Mouse (Mus musculus) liver, embryonic 16.5 days (tissue): ENCODE measurements at regions not wholly inside any gene's neighbourhood (a gene's known extent, or its start where the extent isn't known, plus 50 kb on each side); places are given as distances from the start of the nearest gene placed in this dataset.

ENCODE experiments used
- ATAC-seq: fragments of 200-750 bp; cut with Nextera tagmentation; 2 replicates; pipeline ENCODE4 v1.8.0; 2017; ENCODE audit warnings: low read depth, mild to moderate bottlenecking, moderate number of reproducible peaks, moderate library complexity
- H3K27ac ChIP-seq: fragments of 300-500 bp; sonication (generic); 2 replicates; pipeline ENCODE4 v1.5.1; 2014; ENCODE audit warnings: mild to moderate bottlenecking, low read length
- H3K27me3 ChIP-seq: fragments of 300-500 bp; sonication (generic); 2 replicates; pipeline ENCODE4 v1.6.1; 2014; ENCODE audit warnings: low read depth, low read length, mixed read lengths; ENCODE audit not compliant: control insufficient read depth, insufficient read depth
- H3K36me3 ChIP-seq: fragments of 300-500 bp; sonication (generic); 2 replicates; pipeline ENCODE4 v1.6.1; 2014; ENCODE audit warnings: mild to moderate bottlenecking; ENCODE audit not compliant: control insufficient read depth, insufficient read depth
- H3K4me1 ChIP-seq: fragments of 300-500 bp; sonication (generic); 2 replicates; pipeline ENCODE4 v1.6.1; 2014; ENCODE audit warnings: low read depth, low read length, mixed read lengths; ENCODE audit not compliant: control insufficient read depth
- H3K4me2 ChIP-seq: fragments of 300-500 bp; sonication (generic); 2 replicates; pipeline ENCODE4 v1.6.1; 2014; ENCODE audit warnings: low read depth, low read length, mixed read lengths
- H3K4me3 ChIP-seq: fragments of 300-500 bp; sonication (generic); 2 replicates; pipeline ENCODE4 v1.5.1; 2014; ENCODE audit warnings: low read depth, mild to moderate bottlenecking, low read length
- H3K9ac ChIP-seq: fragments of 300-500 bp; sonication (generic); 2 replicates; pipeline ENCODE4 v1.6.1; 2014; ENCODE audit warnings: low read depth, low read length
- H3K9me3 ChIP-seq: fragments of 300-500 bp; sonication (generic); replicated peaks from 2 replicates; pipeline ENCODE4 v1.6.1; 2016; ENCODE audit warnings: low read length; ENCODE audit not compliant: control insufficient read depth
- WGBS: fragments of 180-500 bp; shearing (Covaris S2); extraction: QIAGEN DNeasy Blood & Tissue Kit; methylation state at CpG from one replicate; pipeline ENCODE4 v1.1.7; 2014; ENCODE audit not compliant: insufficient replicate concordance; 5-methylcytosine and 5-hydroxymethylcytosine counted together

DNA sequence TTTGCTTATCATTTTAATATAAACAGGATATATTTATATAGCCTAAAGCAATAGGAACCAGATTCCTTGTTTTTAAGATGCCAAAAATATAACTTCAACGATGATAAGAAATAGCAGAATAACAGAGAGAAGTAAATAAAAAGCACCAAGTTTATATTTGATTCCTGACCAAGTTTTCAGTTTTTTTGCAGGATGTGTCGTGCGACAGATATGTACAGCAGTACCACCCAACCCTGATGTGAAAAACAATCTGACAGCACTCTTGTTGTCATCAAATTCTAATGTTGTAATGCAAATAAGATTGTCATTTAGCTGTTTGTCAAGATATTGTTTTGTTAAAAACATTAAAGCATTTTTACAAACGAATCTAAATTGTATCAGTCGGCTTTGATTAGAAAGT is 309.9 kb downstream of the Hsfy2 start:
- Histone ChIP-seq H3K36me3 (no peaks in the 10 kb centered on the region), H3K27me3 (no peaks in the 10 kb centered on the region), H3K9ac (no peak overlapping the region), H3K4me2 (no peak overlapping the region), H3K4me1 (no peaks in the 10 kb centered on the region), H3K9me3 (no peaks in the 10 kb centered on the region), H3K4me3 (no peak overlapping the region), H3K27ac (no peak overlapping the region)
- no peak for ATAC-seq
- WGBS = 61% methylated on average over 5 of the region's 5 CpGs

- Histone ChIP-seq H3K27ac (no peak overlapping the region), H3K27me3 (no peaks in the 10 kb centered on the region), H3K9ac (no peak overlapping the region), H3K4me1 (no peaks in the 10 kb centered on the region), H3K4me3 (no peak overlapping the region), H3K36me3 (no peaks in the 10 kb centered on the region), H3K4me2 (no peak overlapping the region), H3K9me3 (no peaks in the 10 kb centered on the region)
- WGBS = 53% methylated on average over 3 of the region's 3 CpGs
- no peak for ATAC-seq
These were observed 328.6 kb downstream of the Hsfy2 start for GRCm38 (mm10) chr1:56308586-56308985.

GRCm38 (mm10) chr1:56294391-56294790 is 342.8 kb downstream of the Hsfy2 start:
- Histone ChIP-seq H3K9me3 (no peaks in the 10 kb centered on the region), H3K36me3 (no peaks in the 10 kb centered on the region), H3K9ac (no peak overlapping the region), H3K4me2 (no peak overlapping the region), H3K4me3 (no peak overlapping the region), H3K27ac (no peak overlapping the region), H3K27me3 (no peaks in the 10 kb centered on the region), H3K4me1 (no peaks in the 10 kb centered on the region)
- WGBS = 39% methylated on average over 2 of the region's 2 CpGs
- no peak for ATAC-seq

DNA sequence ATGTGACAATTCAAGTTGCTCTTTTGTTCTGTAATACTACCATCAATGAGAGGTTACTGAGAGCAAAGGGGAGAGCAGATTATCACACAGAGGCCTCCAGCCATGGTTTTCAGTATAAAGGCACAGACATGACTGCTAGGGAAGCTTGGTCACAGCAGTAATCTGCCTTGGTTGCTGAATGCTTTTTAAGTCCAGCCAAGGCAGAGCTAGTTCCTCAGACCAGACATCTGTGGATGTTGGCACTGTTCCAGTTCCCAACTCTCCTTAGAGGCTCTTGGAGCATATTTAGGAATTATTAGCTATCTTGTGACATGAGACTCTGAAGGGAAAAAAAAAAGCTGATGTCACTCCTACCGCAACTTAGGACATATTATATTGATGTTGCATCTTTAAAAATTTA is 347.5 kb downstream of the Hsfy2 start:
- Histone ChIP-seq H3K9ac (no peak overlapping the region), H3K4me2 (no peak overlapping the region), H3K36me3 (no peaks in the 10 kb centered on the region), H3K4me1 (no peaks in the 10 kb centered on the region), H3K27ac (no peak overlapping the region), H3K4me3 (no peak overlapping the region), H3K9me3 (no peaks in the 10 kb centered on the region), H3K27me3 (no peaks in the 10 kb centered on the region)
- no peak for ATAC-seq
- 56% methylated on average over 1 of the region's 1 CpGs for WGBS

DNA sequence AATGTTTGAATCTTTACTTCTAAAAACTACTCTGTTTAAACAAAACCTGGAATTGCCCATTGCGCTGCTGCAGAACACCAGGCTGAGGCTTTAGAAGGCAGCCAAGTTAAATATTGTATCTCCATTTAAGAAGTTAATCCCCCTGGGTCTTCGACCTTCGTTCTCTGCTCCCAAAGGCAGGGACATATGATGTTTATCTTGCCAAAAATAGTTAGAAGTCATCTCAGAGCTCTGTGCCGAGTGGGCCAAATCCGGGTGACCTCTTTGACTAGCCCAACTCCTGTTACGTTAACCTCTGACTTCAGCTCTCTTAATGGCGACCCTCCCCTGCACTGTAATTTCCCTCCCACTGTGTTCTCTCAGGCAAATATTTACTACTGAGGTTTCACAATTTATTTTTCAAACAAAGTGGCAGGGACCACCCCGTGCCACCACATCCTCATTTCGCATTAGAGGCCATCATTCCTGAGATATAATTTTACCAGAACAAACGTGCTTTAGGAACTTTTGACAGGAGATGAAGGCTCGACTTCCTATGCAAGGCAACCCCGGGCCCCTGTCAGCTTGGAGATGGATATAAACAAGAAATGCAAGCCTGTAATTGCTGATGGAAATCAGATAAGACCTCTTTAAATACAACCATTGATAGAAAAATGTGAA is 350.7 kb downstream of the Hsfy2 start:
- H3K9ac ChIP-seq = no peak overlapping the region
- H3K27ac ChIP-seq = no peak overlapping the region
- no peaks in the 10 kb centered on the region for H3K36me3 ChIP-seq
- no peaks in the 10 kb centered on the region for H3K9me3 ChIP-seq
- H3K4me1 ChIP-seq = no peaks in the 10 kb centered on the region
- no peak overlapping the region for H3K4me3 ChIP-seq
- peak; percentile 41; the same call in 1 of the 2 replicates for ATAC-seq
- H3K4me2 ChIP-seq = peak overlapping the region; percentile 6; the same call in 1 of the 2 replicates
- H3K27me3 ChIP-seq = no peaks in the 10 kb centered on the region
- 40% methylated on average over 12 of the region's 12 CpGs for WGBS

GRCm38 (mm10) chr1:56261708-56262107 is 375.5 kb downstream of the Hsfy2 start:
- WGBS = 23% methylated on average over 2 of the region's 2 CpGs
- H3K9me3 ChIP-seq = no peaks in the 10 kb centered on the region
- H3K4me3 ChIP-seq = no peak overlapping the region
- no peak overlapping the region for H3K27ac ChIP-seq
- no peaks in the 10 kb centered on the region for H3K36me3 ChIP-seq
- H3K27me3 ChIP-seq = no peaks in the 10 kb centered on the region
- no peak overlapping the region for H3K4me2 ChIP-seq
- no peak for ATAC-seq
- H3K4me1 ChIP-seq = no peaks in the 10 kb centered on the region
- H3K9ac ChIP-seq = no peak overlapping the region

- Histone ChIP-seq H3K4me1 (no peaks in the 10 kb centered on the region), H3K27ac (no peak overlapping the region), H3K27me3 (no peaks in the 10 kb centered on the region), H3K9me3 (no peaks in the 10 kb centered on the region), H3K4me2 (no peak overlapping the region), H3K36me3 (no peaks in the 10 kb centered on the region), H3K9ac (no peak overlapping the region), H3K4me3 (no peak overlapping the region)
- no peak for ATAC-seq
- 16% methylated on average over 2 of the region's 2 CpGs for WGBS
These were observed 376.5 kb downstream of the Hsfy2 start for GRCm38 (mm10) chr1:56260759-56261158.

DNA sequence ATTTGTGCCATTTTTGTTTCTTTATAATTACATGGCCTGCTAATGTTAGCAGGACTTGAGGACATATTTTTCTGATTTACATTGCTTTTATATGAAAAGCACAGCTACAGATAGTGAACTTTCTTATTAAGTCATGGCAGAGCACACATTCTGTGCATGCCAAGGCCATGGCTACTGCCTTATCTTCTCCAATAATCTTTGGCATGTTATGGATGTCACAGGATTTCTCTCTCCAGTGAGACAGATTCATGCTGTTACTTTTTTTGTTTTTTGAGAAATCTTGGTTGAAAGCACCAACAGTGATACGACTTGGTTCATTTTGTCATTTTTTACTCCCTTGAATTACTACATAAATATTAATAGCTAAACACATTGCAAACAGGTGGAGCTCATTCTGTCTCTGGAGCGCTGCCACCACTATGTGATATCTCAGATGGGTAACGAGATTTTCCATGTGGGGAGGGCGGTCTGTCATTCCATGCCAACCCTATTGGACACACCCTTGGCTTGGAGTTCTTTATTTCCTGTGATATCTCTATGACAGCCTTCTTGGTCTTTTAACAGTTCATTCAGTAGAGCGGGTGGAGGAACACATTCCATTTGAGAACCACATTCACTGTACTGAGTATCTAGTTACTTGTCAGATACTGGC is 380.3 kb downstream of the Hsfy2 start:
- no peaks in the 10 kb centered on the region for H3K27me3 ChIP-seq
- 67% methylated on average over 5 of the region's 5 CpGs for WGBS
- no peak for ATAC-seq
- no peaks in the 10 kb centered on the region for H3K36me3 ChIP-seq
- H3K9me3 ChIP-seq = no peaks in the 10 kb centered on the region
- H3K27ac ChIP-seq = no peak overlapping the region
- H3K4me1 ChIP-seq = no peaks in the 10 kb centered on the region
- no peak overlapping the region for H3K4me3 ChIP-seq
- H3K4me2 ChIP-seq = no peak overlapping the region
- no peak overlapping the region for H3K9ac ChIP-seq

- H3K36me3 ChIP-seq = no peaks in the 10 kb centered on the region
- no peak overlapping the region for H3K4me3 ChIP-seq
- H3K4me1 ChIP-seq = no peaks in the 10 kb centered on the region
- H3K9ac ChIP-seq = no peak overlapping the region
- no peak overlapping the region for H3K4me2 ChIP-seq
- no peaks in the 10 kb centered on the region for H3K9me3 ChIP-seq
- WGBS = 59% methylated on average over 6 of the region's 6 CpGs
- no peak overlapping the region for H3K27ac ChIP-seq
- no peaks in the 10 kb centered on the region for H3K27me3 ChIP-seq
- no peak for ATAC-seq
These were observed 397.5 kb downstream of the Hsfy2 start for GRCm38 (mm10) chr1:56239686-56240085.
